Mouse (Mus musculus) heart, adult 2 months (tissue): Measurements from ENCODE around the gene A130010J15Rik.

ENCODE experiments used
- CTCF ChIP-seq: fragments of 200-600 bp; IDR thresholded peaks from 2 replicates; pipeline ENCODE4 v1.8.1; 2022; ENCODE audit warnings: antibody characterized with exemption, mild to moderate bottlenecking, moderate library complexity
- EP300 ChIP-seq: fragments of 200-500 bp; IDR thresholded peaks from 2 replicates; pipeline ENCODE4 v1.6.1; 2011; ENCODE audit warnings: low read depth, low read length, control low read depth; ENCODE audit not compliant: insufficient read depth
- POLR2A ChIP-seq: fragments of 200-500 bp; IDR thresholded peaks from 2 replicates; pipeline ENCODE4 v1.6.1; 2011; ENCODE audit warnings: mild to moderate bottlenecking, low read depth, low read length, control low read depth; ENCODE audit not compliant: insufficient read depth

- no peak for TF ChIP-seq CTCF
- TF ChIP-seq EP300: no peak
- TF ChIP-seq POLR2A: no peak
These were observed 36.4 kb upstream of the A130010J15Rik start for GRCm38 (mm10) chr1:193131311-193131948.
